Mouse (Mus musculus) limb, embryonic 12.5 days (tissue): ENCODE data around the gene Flrt1. TPM values are rescaled to one million over a fixed set of nuclear protein-coding genes. Genes with fewer than 3 reads are reported as not detected.

Experiments
- ATAC-seq: fragments of 200-750 bp; cut with Nextera tagmentation; 2 replicates; pipeline ENCODE4 v1.8.0; 2017; ENCODE audit warnings: low read depth, moderate TSS enrichment; ENCODE audit not compliant: insufficient number of reproducible peaks, insufficient read depth, low FRiP score, low TSS enrichment
- H3K27ac ChIP-seq: fragments of 300-500 bp; sonication (generic); 2 replicates; pipeline ENCODE4 v1.5.1; 2016; ENCODE audit warnings: mild to moderate bottlenecking, moderate library complexity
- H3K27me3 ChIP-seq: fragments of 300-500 bp; sonication (generic); 2 replicates; pipeline ENCODE4 v1.6.1; 2016; ENCODE audit warnings: mild to moderate bottlenecking, moderate library complexity
- H3K36me3 ChIP-seq: fragments of 300-500 bp; sonication (generic); 2 replicates; pipeline ENCODE4 v1.6.1; 2016; ENCODE audit warnings: mild to moderate bottlenecking, moderate library complexity
- H3K4me1 ChIP-seq: fragments of 300-500 bp; sonication (generic); replicated peaks from 2 replicates; pipeline ENCODE4 v1.6.1; 2016
- H3K4me2 ChIP-seq: fragments of 300-500 bp; sonication (generic); 2 replicates; pipeline ENCODE4 v1.6.1; 2016; ENCODE audit warnings: mild to moderate bottlenecking, moderate library complexity
- H3K4me3 ChIP-seq: fragments of 300-500 bp; sonication (generic); replicated peaks from 2 replicates; pipeline ENCODE4 v1.5.1; 2016; ENCODE audit warnings: mild to moderate bottlenecking
- H3K9ac ChIP-seq: fragments of 300-500 bp; sonication (generic); replicated peaks from 2 replicates; pipeline ENCODE4 v1.6.1; 2016; ENCODE audit warnings: mild to moderate bottlenecking, moderate library complexity
- H3K9me3 ChIP-seq: fragments of 300-500 bp; sonication (generic); 2 replicates; pipeline ENCODE4 v1.6.1; 2016; ENCODE audit warnings: mild to moderate bottlenecking, moderate library complexity
- WGBS: fragments of 180-500 bp; shearing (Covaris S2); methylation state at CpG from one replicate; pipeline ENCODE4 v1.1.7; 2016; 5-methylcytosine and 5-hydroxymethylcytosine counted together
- polyA plus RNA-seq: library from polyadenylated mRNA; unstranded; fragments of >200 nt; fragmentation: Nextera tagmentation; extraction: Ambion mirVana; gene quantifications from 2 replicates; pipeline ENCODE4 v1.2.1, GENCODE M21; 2016

Flrt1 gene
- polyA plus RNA-seq, 1 experiment from 2014 or later: 3.5 TPM

DNA sequence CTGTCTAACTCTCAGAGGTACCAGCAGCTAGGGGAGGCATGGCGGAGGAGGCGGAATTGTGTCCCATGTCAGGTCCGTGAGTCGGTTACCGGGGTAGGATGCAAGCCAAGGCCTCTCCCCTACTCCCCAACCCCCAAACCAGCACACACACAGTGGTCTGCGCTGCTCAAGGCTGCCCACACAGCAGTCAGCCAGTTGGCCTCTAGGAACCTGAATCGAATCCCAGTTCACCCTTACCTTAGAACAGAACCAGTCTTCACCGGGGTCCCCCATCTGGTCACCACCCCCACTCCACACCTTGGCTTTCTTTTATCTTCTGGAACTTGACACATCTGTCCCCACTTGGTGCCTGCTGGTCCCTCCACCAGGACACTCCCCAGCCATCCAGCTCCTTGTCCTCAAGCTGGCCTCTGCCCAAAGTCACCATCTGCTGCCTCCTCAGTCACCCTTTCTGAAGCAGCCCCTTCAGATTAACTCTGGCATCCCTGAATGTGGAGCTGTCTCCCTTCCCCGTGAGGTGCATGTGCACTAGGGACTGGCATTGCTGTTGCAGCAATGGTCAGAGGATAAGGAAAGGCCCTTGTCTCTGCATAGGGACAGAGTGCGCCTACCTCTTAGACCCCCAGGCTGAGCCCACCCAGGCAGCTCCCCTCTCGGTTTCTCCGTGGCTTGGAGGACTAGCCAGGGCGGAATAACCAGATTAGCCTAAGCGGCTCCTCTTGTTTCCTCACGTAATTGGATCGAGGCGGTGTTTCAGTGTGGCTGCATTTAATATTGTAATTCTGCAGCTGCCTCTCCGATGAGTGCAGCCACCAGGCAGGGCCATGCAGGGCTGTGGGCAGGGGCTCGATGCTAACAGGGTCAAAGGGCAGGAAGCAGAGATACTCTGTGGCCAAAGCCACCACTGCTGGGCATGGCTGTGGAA is 23.3 kb upstream of the Flrt1 start:
- Histone ChIP-seq H3K4me1 (peaks cover 46% of the 10 kb centered on the region), H3K9ac (no peak overlapping the region), H3K9me3 (no peaks in the 10 kb centered on the region), H3K27ac (no peak overlapping the region), H3K4me2 (no peak overlapping the region), H3K36me3 (no peaks in the 10 kb centered on the region), H3K27me3 (peaks cover 71% of the 10 kb centered on the region), H3K4me3 (no peak overlapping the region)
- WGBS: 44% methylated on average over 19 of the region's 19 CpGs
- ATAC-seq: no peak

DNA sequence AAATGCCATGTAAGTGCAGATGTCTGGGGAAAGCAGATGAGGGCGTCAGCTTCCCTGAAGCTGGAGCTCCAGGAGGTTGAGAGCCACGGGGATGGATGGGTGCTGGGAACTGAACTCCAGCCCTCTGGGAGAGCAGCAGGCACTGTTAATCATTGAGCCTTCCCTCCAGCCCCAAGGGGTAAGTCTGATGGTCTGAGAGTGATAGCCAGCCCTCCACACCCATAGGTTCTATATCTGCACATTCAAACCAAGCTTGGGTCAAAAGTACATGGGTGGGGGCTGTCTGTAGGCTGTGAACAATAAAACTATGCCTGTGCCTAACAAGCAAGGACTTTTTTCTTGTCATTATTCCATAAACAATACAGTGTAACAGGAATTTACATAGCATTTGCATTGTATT is 21.4 kb upstream of the Flrt1 start:
- no peak overlapping the region for H3K4me2 ChIP-seq
- WGBS: 61% methylated on average over 2 of the region's 2 CpGs
- no peaks in the 10 kb centered on the region for H3K9me3 ChIP-seq
- H3K9ac ChIP-seq: no peak overlapping the region
- no peaks in the 10 kb centered on the region for H3K36me3 ChIP-seq
- ATAC-seq: no peak
- H3K27me3 ChIP-seq: peaks cover 58% of the 10 kb centered on the region
- no peak overlapping the region for H3K4me3 ChIP-seq
- H3K27ac ChIP-seq: no peak overlapping the region
- H3K4me1 ChIP-seq: peaks cover 42% of the 10 kb centered on the region

DNA sequence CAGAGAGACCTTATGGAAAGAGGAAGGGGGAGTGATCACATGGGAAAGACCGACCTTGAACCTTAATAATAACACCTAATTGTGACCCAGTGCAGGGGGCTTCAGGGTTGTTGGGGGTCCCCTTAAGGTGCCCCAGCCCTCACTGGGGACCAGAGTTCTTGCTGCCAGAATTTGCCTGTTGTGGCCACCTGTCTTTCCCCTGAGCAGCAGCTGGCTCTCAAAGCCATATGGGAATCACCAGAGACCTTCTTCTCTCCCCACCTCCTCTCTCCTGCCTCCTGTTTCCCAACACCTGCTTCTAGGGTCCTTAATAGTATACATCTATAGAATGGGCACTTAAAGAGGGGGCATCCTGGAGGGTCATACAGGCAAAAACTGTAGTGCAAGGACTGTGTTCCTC is 20.7 kb upstream of the Flrt1 start:
- no peaks in the 10 kb centered on the region for H3K9me3 ChIP-seq
- H3K27me3 ChIP-seq: peaks cover 59% of the 10 kb centered on the region
- H3K4me1 ChIP-seq: peaks cover 42% of the 10 kb centered on the region
- no peak for ATAC-seq
- H3K4me3 ChIP-seq: no peak overlapping the region
- H3K9ac ChIP-seq: no peak overlapping the region
- 75% methylated on average over 1 of the region's 1 CpGs for WGBS
- H3K27ac ChIP-seq: no peak overlapping the region
- no peak overlapping the region for H3K4me2 ChIP-seq
- no peaks in the 10 kb centered on the region for H3K36me3 ChIP-seq

DNA sequence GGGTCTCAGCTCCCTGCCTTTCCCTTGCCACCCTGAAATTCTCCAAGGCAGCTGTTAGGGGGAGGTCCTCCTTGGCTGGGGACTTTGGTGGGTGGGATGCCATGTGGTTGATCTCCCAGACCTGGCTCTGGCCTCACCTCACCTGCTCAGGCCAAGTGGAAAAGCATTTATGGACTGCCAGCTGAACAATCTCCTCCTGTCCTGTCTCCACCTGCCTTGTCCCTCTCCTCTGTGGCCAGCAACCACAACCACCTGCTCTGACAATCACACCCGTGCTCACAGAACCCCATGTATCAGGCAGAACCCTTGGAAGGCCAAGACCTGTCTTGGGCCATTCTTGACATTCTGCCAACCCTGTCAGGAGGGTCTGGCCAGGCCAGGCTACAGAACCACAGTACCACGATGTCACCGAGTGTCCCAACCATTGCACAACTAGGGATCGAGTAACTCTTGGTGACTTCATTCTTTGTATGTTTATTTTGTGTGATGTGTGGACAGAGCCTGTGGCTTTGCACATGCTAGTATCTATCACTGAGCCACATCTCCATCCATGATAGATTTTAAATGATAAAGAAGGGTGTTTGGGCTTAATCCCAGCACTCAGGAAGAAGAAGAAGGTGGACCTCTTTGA is 20.1 kb upstream of the Flrt1 start:
- Histone ChIP-seq H3K4me1 (peaks cover 40% of the 10 kb centered on the region), H3K27me3 (peaks cover 58% of the 10 kb centered on the region), H3K36me3 (no peaks in the 10 kb centered on the region), H3K27ac (no peak overlapping the region), H3K9me3 (no peaks in the 10 kb centered on the region), H3K4me2 (no peak overlapping the region), H3K4me3 (no peak overlapping the region), H3K9ac (no peak overlapping the region)
- WGBS: 82% methylated on average over 4 of the region's 4 CpGs
- no peak for ATAC-seq

DNA sequence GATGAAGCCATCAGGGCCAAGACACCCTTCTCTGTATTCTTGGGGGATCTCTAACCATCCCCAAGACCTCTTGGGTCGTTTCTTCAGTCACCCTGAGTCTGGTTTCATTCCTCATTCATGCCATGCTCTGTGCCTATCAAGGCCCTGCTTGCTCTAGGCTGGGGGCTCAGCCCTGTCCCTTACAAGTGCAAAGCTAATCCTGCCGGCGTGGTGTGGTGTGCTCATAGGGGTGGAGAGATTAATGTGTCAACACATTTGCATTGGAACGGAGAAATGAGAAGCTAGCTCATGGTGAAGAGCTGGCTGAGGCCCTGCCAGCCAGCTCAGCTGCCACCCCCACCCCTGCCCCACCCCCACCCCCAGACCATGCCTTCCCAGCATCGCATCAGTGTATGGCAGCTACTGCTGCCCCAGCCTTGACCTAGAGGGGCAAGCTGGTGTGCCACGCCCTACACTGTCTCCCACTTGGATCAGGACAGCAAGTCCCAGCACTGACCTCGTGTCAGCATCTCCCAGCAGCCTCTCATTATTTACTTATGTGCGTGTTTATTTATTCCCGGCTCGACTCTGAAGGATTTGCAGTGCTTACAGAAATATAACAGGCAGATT is 17.3 kb upstream of the Flrt1 start:
- Histone ChIP-seq H3K4me2 (no peak overlapping the region), H3K27ac (0 out of 2 replicates have a peak overlapping the region, but pooled peaks have one; percentile 4), H3K4me1 (peaks cover 37% of the 10 kb centered on the region), H3K36me3 (no peaks in the 10 kb centered on the region), H3K9me3 (no peaks in the 10 kb centered on the region), H3K4me3 (no peak overlapping the region), H3K9ac (no peak overlapping the region), H3K27me3 (peaks cover 60% of the 10 kb centered on the region)
- 44% methylated on average over 10 of the region's 10 CpGs for WGBS
- ATAC-seq: no peak

DNA sequence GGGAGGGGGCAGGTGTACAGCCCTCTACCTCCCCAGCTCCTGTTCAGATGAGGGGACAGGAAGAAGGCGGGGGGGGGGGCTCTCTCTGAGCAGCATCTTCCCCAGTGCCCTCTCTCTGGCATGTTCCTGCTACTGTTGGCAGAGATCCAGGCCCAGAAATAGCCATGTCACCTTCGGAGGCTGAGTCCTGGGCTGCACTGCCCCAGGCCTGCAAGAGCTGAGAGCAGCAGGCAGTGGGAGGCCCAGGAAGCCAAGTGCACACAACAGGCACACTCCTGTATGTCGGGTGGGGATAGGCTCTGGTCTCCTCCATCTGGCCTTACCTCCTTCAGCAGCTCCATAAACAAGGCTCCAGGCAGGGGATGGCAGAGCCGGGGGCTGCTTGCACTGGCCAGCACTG is 16.7 kb upstream of the Flrt1 start:
- ATAC-seq: no peak

DNA sequence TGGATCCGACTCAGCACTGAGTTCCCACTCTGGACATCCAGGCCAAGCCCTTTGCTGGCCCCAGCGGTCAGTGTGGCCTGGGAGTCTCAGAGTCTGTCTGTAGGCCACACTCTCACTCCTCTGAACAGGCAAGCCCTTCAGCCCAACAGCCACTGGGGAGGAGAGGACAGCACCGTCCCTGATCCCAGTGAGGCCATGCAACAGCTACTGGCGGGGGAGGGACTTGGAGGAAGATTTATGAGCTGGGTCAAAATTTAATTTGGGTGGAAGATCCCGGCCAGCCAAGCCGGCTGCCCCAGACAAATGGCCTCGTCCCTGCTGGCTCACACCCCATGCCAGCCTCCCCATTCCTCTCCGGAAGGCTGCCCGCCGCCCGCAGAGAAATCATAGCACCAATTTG is 15.7 kb upstream of the Flrt1 start:
- H3K9ac ChIP-seq: no peak overlapping the region
- ATAC-seq: no peak
- H3K4me1 ChIP-seq: peaks cover 50% of the 10 kb centered on the region

More for the DNA sequence above, 16.7 kb upstream of the Flrt1 start:
- H3K27ac ChIP-seq: 0 out of 2 replicates have a peak overlapping the region, but pooled peaks have one; percentile 4
- H3K9ac ChIP-seq: no peak overlapping the region
- H3K27me3 ChIP-seq: peaks cover 60% of the 10 kb centered on the region
- H3K4me2 ChIP-seq: 0 out of 2 replicates have a peak overlapping the region, but pooled peaks have one; percentile 8
- no peak overlapping the region for H3K4me3 ChIP-seq
- no peaks in the 10 kb centered on the region for H3K36me3 ChIP-seq
- no peaks in the 10 kb centered on the region for H3K9me3 ChIP-seq
- H3K4me1 ChIP-seq: peaks cover 40% of the 10 kb centered on the region
- WGBS: 38% methylated on average over 4 of the region's 4 CpGs

DNA sequence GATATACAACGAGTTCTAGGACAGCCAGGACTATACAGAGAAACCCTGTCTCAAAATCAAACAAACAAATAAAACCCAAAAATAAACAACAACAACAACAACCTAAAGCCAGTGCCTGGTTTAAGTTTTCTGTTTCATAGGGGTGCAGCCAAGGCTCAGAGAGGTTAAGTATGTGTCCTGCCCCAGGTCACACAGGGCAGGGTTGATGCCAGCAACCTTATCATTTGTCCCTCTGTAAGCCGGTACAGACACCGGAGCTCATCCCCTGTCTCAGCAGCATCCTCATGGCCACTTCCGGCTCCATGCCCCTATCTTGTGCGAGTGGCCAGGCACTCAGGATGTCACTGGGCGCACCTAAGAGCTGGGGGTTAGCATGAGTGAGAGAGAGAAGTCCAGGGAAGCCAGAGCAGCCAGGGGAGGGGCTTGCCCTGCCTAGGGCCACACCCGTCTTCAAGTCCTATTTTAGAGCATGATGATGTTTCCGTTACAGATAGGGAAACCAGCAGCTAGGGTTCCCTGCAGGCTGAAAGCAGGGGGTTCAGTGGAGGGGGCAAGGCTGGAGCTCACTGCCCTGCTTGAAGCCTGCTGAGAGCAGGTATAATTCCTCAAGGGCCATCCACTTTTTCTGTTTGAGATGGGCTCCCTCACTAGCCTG is 12.3 kb upstream of the Flrt1 start:
- Histone ChIP-seq H3K4me1 (peaks cover 81% of the 10 kb centered on the region), H3K9ac (no peak overlapping the region), H3K4me3 (no peak overlapping the region), H3K27me3 (peaks cover 53% of the 10 kb centered on the region), H3K4me2 (no peak overlapping the region), H3K27ac (no peak overlapping the region), H3K36me3 (no peaks in the 10 kb centered on the region), H3K9me3 (no peaks in the 10 kb centered on the region)
- WGBS: 75% methylated on average over 8 of the region's 8 CpGs
- no peak for ATAC-seq

More for the DNA sequence above, 15.7 kb upstream of the Flrt1 start:
- Histone ChIP-seq H3K4me2 (no peak overlapping the region), H3K27me3 (peaks cover 60% of the 10 kb centered on the region), H3K9me3 (no peaks in the 10 kb centered on the region), H3K27ac (no peak overlapping the region), H3K36me3 (no peaks in the 10 kb centered on the region), H3K4me3 (no peak overlapping the region)
- WGBS: 34% methylated on average over 11 of the region's 11 CpGs

DNA sequence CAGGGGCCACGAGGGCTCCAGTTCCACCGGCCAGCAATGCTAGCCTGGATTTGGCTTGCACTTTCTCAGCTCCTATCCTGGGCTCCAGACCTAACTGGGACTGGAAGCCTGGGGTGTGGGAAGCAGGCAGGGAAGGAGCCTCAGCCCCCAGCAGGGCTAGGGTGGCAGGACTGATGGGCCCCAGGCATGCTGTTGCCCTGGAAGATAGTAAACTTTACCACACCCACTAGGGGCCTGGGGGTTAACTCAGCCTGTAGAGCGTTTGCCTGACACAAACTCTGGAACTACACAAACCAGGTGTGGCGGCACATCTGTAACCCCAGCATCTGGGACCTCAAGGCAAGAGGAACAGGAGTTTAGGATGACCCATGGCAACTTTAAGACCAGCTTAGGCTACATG is 11.6 kb upstream of the Flrt1 start:
- H3K4me1 ChIP-seq: peaks cover 81% of the 10 kb centered on the region
- H3K27ac ChIP-seq: peak overlapping the region; percentile 79
- H3K4me3 ChIP-seq: no peak overlapping the region
- ATAC-seq: no peak
- peaks cover 50% of the 10 kb centered on the region for H3K27me3 ChIP-seq
- H3K9me3 ChIP-seq: no peaks in the 10 kb centered on the region
- 23% methylated on average over 4 of the region's 4 CpGs for WGBS
- H3K4me2 ChIP-seq: 0 out of 2 replicates have a peak overlapping the region, but pooled peaks have one; percentile 7
- no peaks in the 10 kb centered on the region for H3K36me3 ChIP-seq
- H3K9ac ChIP-seq: no peak overlapping the region

DNA sequence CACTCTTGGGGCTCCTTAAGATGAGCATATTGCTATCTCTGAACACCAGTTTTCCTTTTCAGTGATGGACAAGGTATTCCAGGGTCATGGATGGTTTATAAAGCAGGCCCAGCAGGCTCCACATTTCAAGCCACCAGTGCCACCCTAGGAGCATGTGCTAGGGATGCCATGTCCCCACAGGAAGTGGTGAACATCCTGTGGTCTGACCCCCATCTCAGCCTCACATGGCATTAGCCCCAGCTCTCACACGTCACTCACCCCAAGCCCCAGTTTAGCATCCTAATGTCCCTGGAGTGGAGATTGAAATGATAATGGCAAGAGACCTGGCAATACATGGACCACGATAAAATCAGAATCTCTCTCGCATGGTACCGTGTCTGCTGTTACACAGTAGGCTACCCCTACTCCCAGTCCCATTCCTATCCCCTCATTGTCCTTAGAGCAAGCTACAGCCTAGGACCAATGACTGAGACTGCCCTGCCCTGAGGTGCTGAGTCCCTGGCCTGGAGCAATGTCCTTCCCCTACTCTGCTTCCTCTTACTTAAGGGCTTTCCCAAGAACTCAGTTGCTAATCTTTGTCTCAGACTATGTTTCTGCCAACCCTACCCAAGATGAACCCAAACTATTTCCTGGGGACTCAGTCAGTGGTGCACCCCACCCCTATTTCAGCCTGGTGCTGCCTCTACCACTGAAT is 10.7 kb upstream of the Flrt1 start:
- WGBS: 80% methylated on average over 4 of the region's 4 CpGs
- no peaks in the 10 kb centered on the region for H3K36me3 ChIP-seq
- peak overlapping the region; percentile 7; the same call in 1 of the 2 replicates for H3K4me2 ChIP-seq
- no peak overlapping the region for H3K9ac ChIP-seq
- H3K9me3 ChIP-seq: no peaks in the 10 kb centered on the region
- ATAC-seq: no peak
- H3K27ac ChIP-seq: peak overlapping the region; percentile 79; the same call in 1 of the 2 replicates
- H3K4me3 ChIP-seq: no peak overlapping the region
- H3K4me1 ChIP-seq: peaks cover 81% of the 10 kb centered on the region
- peaks cover 47% of the 10 kb centered on the region for H3K27me3 ChIP-seq
